Mouse (Mus musculus) ovary, postnatal 10 days (tissue): ENCODE data around the gene Ctnnd2.

Experiments
- DNase-seq: peaks from one replicate; pipeline ENCODE4 v3.0.0; 2022; ENCODE audit warnings: low spot score

Ctnnd2 gene

DNA sequence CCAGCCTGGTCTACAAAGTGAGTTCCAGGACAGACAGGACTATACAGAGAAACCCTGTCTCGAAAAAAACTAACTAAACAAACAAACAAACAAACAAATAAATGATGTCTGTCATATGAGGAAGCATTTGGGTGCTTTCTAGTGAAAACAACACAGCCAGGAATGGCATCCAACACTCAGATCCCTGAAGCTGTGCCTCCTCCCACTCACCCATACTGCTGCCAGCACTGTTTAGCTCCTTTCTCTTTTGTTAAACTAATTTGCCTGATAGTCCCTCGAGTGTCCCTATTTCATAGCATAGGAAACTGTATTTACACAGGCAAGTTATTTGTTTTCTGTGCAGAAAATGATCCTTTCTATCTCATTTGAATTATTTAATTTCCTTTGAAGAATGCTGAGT is 546.8 kb downstream of the Ctnnd2 start:
- DNase-seq, result no peak

DNA sequence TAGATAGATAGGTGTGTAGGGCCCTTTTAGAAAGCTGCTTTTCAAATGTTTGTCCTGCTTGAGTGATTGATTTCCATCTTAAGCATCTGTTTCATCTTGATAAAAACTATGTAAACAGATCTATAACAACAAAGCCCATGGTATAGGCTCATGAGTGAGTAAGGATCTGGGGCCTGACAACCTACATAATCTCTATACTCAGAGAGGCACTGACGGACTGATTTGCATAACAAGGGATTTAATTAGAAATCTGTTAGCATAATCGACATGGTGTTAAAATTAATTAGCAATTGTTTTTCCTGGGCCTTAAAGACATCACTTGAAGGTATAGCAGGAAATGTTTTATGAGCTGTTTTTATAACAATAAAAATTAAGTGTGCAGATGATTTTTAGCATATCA is 548.7 kb downstream of the Ctnnd2 start:
- no peak for DNase-seq

DNA sequence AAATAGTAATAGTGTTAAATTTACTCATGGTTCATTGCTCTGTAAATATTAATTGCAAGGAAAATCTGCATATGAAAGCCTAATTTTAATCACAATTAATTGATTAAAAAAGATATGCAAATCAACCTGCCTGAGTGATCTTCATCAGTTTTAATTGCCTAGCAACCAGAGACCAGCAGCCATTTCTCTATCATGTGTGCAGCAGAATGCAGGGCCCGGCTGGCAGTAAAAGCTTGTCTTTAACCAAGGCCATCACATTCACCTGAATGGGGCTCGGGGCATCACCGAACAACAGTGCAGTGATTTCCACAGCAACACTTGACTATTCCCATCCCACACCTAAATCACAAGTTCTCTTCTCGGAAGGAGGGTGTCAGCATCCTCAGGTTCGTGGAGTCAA is 553.7 kb downstream of the Ctnnd2 start:
- DNase-seq, result no peak

DNA sequence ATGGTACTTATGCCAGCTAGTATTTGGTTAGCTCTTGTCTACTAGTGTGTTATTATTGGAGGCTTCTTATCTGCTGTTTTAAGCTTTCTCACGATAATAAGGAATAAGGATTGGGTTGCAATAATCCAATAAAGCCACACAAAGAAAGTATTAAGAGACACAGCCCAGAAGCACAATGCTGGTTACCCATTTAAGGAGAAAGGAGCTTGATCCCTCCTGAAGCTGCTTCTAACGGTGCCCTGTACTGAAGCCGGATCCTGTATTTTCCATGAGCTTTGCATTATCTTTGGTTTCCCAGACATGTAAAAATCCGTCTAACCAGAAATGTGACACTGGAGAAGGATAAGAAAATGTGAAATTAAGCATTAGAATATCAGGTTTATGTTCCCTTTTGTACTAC is 565.8 kb downstream of the Ctnnd2 start:
- no peak for DNase-seq

DNA sequence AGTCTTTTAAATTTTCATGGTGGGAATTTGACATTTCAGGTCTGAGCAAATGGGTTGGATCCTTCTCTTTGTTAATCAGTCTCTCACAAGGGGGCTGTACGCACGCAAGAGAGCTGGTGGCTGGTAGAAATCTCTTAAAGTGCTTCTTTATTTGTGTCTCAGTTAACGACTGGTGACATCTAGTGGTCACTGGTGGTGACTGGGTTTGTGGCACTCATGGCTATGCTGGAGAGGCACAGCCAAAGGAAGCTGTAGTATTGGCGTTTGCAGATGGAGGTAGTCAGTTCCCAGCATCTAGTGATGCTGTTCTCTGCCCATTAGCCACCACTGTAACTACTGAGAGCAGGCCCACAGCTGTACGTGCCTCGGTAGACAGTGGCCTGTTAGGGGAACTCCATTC is 568.3 kb downstream of the Ctnnd2 start:
- DNase-seq, result peak; percentile 2

DNA sequence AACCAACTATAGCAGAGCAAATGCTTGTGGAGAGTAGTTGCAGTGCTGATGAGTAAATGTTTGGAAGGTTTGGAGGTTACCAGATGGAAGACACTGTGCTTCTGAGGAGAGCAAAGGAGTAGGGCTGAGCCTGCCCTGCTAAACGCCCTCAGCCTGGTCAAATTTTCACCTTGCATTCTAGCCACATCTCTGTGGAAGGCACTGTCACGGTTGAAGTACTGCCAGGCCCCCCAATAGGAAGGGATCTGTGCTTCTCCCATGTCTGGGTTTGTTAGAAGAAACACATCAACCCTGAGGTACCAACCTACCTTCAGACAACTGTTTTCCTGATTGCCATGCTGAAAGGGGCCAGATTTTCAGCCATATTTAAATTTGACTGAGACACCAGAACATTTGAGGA is 585.6 kb downstream of the Ctnnd2 start:
- no peak for DNase-seq

DNA sequence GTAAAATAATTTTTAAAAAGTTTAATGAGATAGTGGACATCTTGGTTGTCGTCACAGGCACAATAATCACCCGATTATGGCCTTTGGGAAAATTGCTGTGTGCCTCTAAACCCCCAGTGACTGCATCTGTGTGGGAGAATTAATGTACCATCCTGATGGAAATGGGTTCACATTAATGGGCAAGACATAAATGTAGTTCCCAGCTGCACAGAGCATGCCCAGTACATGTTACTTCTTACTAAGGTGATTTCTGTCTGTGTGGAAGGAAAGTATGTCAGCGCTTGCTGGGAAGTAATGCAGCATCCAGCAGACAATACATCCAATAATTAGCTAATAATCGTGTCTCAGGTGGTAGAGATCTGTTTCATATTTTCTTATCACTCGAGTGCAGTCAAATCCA is 589.8 kb downstream of the Ctnnd2 start:
- no peak for DNase-seq

DNA sequence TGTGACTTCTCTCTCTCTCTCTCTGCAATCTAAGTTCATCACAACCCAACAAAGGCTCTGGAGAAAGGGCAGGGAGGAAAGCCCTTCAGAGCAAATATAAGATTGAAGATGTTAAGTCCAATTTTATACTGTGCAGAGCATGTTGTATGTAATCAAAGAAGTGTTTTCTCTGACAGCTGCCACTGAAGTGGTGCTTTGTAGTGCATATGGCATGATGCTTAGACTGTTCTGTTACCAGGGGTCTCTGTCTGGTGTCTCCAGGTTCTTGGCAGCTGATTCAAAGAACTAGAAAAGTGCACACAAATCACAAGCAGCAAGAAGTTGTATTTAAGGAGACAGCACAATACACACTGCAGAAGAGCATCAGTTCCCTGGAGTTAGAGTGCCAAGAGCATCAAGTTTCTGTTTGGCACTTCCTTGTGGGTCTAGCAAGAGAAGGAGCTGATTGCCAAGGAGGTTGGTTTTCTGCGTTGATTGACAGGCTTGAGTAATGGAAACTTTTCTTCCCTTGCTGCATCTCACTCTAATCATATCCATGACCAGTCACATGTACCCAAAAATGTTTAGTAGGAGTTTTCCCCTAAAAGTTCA is 590.4 kb downstream of the Ctnnd2 start:
- no peak for DNase-seq

DNA sequence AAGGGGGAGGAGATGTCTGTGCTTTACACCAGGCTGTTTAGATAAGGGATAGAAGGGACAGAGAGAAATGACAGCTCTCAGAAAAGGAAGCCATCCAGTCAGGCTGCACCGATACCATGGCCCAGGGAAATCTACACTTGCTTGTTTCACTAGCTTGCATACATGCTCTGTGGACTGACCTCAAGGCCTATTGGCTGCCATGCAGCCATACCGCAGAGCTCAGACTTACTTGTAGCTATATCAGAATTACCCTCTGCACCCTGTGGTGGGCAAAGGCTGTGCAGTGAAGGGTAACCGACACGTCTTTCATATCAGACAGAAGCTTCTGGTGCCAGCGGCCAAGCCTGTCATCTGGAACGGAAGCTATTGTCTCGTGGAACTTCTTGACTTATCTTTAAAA is 604.5 kb downstream of the Ctnnd2 start:
- DNase-seq, result no peak

DNA sequence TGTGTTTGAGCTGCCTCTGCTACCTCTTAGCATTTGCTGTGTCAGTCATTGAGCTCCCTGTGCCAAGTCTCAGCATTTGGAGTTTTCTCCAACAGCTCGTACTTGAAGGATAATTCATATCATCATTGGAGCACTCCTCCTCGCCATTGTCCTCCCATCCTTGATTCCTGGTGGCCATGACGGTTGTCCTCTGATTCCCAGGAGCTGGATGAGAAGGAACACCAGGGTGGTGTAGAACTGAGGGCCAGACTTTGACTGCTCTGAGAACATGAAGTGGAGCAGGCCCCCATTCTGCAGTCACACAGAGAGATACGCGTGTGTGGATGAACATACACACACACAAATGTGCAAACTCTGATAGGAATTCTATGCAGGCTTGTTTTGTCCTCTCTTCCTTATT is 605.4 kb downstream of the Ctnnd2 start:
- no peak for DNase-seq

DNA sequence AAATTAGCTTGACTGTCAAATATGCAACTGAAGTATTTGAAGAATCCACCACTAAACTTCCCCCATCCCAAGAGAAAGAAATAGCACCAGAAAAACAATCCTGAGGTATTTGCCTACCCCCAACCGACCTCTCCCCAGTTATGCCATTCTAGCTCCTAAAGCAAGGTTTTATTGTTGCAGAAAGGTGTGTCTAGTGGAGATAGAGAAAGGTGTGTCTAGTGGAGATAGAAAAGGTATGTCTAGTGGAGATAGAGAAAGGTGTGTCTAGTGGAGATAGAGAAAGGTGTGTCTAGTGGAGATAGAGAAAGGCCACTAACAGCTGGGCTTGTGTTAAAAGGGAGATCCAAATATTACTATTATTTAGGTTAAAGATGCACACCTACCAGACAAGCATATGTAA is 607.5 kb downstream of the Ctnnd2 start:
- DNase-seq, result no peak

DNA sequence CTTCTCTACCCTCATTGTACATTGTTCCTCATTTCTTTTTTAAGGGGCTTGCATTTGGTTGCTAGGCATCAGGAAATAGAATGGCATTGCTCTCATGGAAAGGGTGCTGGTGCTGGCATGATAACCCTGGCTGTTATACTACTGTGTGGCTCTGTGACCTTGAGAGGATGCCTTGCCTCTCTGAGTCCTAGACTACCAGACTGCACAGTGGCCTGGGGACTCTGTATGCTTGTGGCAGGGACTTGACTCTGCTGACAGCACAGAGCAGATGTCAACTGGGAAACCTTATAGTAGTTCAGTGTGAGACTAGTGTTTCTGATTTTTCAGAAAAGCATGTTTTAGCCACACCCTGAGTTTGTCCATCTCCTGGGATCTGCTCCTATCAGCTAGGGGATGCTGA is 608.6 kb downstream of the Ctnnd2 start:
- no peak for DNase-seq

DNA sequence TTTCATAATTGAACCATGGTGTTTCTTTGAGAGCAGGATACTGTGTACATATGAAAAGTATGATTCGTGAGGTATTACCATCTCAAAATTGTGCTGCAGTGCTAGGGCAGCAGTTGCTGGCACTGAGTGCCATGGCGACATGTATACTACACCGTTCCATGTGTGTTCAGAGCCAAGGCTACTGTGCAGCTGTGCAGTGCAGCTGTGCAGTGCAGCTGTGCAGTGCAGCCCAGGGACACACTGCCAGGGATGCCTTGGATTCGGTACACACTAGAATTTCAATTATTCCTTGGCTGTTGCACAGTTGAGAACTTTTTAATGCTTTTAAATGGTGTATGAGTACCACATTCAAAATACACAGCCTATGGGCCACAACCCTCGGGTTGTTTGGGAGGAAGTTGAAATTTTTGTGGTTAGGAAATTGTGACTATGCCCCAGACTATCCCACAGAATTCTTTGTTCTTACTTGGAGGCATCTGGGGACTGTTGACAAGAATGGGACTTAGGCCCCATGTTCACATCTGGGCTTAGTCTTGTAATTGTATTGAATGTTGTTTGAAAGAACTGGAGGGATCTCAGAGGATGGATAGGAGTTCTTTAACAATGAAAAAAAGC is 613.4 kb downstream of the Ctnnd2 start:
- DNase-seq, result no peak

DNA sequence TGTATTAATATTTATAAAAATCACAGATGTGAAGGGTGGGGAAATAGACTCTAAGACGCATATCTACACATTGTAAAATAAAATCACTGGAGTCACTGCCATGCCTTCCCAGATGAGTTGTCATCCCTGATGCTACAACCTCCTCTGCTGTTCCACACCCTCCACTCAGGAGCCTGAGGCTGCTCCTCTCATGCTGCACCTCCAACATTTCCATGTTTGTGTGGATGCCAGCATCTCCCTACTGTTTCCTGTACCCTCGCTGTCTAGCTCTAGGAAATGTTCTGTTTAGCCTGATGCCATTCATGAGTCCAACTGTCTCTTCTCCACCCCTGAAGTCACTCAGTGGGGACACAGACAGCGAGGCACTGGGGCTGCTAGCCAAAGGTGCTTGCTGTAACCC is 620.9 kb downstream of the Ctnnd2 start:
- DNase-seq, result no peak

DNA sequence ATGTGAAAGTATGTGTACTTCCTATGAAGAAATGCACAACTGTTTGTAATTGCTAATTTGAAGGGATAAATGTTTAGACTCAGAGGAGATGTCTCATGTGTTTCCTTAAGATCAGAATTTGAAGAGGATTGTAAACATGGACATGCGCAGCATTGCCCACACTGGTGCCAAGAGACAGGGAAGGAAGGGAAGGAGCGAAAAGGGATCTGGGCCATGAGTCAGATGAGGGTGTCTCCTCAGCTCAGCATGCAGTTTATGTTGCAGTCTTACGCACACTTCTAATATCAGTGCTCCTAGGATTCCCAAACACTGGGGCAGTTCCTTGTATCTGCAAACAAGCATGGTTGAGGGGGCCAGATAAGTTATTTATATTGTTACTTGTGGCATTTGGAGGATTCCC is 623.3 kb downstream of the Ctnnd2 start:
- DNase-seq, result no peak

DNA sequence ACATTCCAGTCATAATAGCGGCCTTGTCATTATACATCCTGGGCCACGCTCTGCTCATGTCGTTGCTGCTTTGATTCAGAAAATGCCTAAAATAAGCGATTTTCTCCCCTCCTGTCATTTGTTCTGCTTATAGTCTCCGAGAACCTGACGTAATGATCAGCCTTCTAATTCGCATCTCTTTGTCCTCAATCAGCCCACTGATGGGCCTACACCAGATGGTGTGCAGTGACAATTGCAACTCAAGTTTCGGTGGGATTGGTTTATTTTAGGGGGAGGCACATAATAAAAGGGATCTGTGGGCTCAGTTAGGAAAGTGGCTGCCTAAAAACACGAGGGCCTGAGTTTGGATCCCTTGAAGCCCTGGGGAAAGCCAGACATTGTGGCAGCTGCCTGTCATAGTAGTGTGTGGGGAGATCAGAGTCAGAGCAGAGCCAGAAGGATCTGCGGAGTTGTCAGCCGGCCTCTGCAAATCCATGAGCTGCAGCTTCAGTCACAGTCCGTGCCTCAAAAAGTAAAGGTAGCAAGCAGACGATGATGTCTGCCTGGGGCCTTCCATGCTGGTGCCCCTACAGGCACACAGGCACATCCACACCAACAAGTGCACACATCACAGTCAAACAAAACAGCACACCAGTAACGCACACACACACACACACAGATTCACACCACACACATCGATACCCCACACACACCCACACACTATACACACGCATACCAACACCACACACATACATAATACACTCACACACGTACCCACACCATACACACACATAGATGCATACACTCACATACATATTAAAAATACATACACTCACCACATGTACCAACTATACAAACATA is 655.3 kb downstream of the Ctnnd2 start:
- no peak for DNase-seq

DNA sequence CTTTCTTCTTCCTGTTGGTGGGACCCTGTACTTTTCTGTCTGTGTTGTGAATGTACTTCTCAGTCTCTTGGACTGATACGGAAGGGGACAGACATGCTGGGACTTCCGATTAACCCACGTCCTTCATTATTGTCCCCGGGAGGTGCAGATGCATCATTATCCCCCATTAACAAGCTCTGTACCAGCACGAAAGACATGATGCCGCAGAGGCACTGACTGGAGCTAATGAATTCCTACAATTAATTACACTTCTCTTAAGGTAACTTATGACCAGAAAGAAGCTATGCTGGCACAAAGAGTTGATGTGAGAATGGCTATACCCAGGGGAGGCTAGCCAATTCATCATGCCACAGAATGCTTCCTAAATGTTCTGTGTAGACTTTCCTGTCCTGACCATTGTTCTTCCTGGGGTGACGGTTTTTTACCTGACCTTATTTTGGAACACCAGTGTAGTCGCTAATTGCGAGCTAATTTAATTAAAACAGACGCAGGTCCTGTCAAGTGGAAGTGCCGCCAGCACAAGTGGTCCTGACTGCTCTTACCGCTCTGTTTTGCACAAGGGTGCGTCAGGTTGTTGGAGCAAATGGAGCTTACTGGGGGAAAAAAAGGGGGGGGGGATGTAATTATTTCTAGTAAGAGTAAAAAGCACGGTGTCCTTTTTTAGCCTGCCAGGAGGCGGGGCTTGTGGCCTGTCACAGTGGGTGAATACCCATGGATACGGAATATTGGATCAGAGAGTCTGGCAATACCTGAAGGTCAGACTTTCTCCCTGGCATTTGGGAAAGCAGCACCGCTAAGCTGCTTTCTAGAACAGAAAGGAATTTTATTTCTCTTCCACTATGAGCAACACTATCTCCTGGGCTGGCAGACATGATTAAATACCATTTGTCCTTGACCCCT is 685.1 kb downstream of the Ctnnd2 start:
- DNase-seq, result no peak

DNA sequence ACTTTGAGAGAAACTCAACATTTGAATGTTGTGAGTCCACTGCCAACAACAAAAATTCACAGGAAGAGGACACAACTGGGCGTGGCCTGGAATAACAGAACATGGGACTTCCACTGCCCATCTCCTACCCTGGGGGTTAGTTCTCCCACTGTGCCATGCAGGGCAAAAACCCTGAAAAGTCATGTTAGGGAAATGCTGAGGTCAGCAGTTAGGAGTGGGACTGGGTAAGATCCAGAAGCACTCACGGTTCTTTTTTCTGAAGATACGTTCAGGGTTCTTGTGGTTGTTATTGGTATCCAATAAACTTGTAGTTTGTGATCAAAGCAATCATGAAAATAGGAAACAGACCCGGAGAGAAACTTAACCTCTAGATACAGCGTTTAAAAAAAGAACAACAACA is 695.0 kb downstream of the Ctnnd2 start:
- no peak for DNase-seq

DNA sequence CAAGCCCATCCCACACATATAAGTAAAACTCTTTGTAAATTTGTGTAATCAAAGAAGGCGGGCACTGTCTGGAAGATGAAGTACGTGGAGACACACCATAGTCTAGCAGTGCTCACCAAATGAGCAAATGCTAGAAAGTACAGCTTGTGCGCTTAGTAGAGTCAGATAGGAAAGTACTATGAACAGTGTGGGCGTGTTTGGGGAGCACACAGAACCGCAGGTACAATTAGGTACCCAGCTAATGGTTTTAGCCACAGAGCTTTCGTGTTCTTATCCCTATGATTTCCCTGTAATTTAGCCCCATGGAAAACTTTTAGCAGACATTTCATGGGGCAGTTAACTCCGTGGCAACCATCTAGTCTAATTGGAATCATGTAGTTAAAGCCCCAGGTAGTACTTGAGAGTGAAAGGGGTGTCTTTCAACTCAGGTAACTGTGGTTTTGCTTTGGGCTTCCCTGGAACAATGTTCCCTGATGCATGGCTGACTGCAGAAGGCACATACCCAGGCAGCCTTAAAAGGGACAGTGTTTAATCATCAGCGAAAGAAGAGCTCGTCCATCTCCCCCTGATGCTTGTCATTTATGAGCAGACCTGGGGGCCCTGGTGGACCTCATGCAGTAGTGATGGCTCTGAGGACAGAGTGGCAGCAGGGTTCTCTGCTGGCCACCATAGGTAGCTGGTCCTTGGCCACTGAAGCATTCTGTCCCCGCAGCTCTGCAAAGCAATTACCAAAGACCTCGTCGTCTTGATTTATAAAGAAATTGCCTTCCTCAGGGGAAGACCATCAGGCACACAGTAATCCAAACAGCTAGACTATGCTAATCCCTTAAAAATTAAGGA is 697.5 kb downstream of the Ctnnd2 start:
- no peak for DNase-seq

DNA sequence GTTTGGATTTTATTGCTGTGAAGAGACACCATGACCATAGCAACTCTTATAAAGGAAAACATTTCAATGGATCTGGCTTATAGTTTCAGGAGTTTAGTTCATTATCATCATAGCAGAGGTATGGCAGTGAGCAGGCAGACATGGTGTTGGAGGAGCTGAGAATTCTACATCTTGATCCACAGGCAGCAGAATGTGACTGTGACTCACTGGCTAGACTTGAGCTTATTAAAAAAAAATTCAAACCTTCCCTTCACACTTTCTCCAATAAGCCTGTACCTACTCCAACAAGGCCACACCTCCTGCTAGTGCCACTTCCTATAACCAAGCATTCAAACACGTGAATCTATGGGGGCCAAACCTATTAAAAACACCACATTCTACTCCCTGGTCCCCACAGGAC is 703.1 kb downstream of the Ctnnd2 start:
- no peak for DNase-seq

DNA sequence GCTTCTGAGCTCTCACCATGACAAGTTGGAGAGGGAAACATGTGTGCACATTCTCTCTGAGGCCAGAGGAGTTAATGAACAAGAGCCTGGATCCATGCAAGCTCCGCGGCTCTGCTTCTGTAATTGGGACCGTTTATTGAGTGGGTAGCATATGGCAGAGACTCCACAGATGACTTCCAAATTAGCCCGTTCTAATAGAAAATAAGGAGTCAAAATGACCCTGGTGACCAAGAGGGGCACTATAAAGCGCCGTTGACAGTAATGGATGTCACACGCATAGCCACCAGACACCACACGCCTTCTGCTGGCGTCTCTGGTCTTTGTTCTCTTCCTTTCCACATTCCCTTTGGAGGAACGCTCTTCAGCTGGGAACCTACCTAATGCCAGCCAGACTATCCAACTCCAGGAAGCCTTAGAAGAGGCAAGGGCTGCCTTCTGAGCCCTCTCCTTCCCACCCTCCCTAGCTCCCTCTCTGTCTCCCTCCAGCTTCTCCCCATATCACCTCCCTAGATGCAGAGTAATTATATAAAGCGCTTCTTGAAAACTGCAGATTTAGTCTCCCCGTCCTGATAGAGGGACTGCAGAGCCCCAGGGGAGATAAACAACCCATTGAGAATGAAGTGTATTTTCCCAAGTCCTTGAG is 712.4 kb downstream of the Ctnnd2 start:
- DNase-seq, result no peak
